Mouse (Mus musculus): Measurements from ENCODE around the gene Enpp6.

Enpp6 gene

GRCm38 (mm10) chr8:47061105-47061720 lies 74.5 kb downstream of the Enpp6 start:
- no peak for DNase-seq (ENCODE audit: low read depth, low spot score)

DNA sequence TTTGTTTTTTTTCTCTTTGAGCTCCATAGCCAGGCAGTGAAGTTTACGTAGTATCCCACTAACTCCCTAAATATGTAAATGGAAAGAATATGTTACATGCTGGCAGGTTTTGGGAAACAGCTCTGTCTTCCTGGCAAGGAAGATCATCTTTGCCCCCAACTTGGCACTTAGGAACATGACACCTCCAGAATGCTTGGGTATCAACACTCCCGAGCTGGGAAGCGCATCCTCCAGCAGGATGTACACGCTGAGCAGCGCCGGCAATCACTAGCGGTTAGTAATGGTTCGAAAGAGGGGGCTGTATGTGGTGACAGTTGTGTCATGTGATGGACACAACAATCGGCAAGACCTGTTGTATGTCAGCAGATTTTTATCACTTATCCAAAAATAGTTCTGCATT lies 80.4 kb downstream of the Enpp6 start:
- no peak for DNase-seq (ENCODE audit: low read depth, low spot score)

DNA sequence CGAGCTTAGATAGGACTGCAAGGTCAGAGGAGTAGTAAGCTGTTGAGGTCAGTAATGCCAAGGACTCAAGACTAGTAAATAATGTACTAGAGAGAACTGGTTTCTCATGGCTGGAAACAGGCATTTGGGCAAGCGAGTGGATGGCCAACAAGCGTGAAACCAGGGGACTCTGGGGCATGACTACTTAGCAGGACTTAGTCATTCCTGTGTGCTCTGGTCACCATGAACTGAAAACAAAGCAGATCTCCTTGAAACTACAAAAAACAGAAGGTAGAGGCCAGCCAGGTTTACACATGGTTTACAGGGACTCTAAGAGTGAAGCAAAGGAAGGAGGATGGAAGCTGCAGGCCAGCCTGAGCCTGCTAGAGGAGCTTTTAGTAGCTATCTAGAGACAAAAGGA lies 82.9 kb downstream of the Enpp6 start:
- DNase-seq (ENCODE audit: low read depth, low spot score) = no peak

DNA sequence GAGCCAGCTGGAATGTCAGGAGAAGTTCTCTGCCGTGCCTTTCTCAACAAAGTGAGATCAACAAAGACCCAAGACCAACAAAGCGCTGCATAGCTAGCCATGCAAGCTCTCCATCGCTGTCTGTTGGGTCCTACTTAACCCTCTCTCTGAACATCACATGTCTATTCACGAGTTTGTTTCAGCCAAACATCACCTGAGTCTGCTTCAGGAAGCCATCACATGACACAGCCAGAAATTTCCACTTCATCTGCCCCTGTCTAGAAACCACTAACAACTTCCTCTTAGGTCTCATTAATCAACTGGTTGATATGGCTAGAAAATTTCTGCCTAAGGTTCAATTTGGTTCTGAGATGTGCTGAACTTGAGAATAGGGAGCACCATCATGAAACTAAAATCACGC lies 85.3 kb downstream of the Enpp6 start:
- no peak for DNase-seq (ENCODE audit: low read depth, low spot score)

DNA sequence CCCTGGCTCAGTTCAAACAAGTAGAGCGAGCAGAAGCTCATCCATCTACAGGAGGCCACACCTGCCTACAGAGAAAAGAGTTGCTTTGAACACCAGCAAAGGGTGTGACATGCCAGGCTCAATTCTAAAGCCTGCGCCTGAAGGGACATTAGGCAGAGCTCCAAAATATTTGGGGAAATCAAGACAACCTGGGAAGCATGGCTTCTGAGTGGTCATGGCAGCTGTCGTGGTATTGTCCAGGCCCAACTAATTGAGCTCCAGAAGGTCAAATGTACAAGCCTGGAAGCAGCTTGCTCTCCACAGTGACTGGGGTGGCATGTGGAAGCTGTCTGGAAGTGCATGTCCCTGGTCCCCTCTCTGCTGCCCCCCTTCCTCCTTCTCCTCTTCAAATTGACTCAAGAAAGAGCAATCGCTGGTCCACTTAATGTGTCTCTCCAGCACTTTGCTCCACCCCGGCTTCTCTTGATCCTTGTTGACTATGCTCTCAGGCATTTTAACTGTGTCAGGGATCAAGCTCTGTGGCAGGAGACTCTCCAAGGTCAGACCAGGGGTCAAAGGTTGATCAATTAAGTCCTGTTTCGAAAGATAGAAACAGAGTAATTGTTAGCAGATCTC lies 89.4 kb downstream of the Enpp6 start:
- DNase-seq (ENCODE audit: low read depth, low spot score) = no peak

DNA sequence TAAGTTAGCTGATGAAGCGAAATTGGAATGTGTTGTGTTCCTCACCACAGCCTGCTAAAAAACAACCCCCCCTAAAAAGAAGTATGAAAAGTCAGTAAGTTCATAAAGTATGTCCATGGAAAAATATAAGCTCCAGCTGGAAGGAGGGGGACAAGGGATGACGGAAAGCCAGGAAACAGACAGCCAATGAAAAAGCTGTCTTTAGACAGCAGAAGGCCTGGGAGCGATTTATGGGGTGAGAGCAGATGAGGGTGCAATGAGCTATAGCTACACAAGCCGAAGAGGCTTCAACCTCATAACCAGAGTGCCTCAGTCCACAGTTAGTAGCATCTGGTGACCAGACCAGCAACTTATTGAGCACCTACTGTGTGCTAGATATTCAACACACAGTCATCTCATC lies 93.3 kb downstream of the Enpp6 start:
- no peak for DNase-seq (ENCODE audit: low read depth, low spot score)

- peak; percentile 8 for DNase-seq (ENCODE audit: low read depth, low spot score)
Measured at GRCm38 (mm10) chr8:47082201-47083027, 95.7 kb downstream of the Enpp6 start.

GRCm38 (mm10) chr8:47090021-47090420 lies 103.3 kb downstream of the Enpp6 start:
- no peak for DNase-seq (ENCODE audit: low read depth, low spot score)

GRCm38 (mm10) chr8:47105617-47106016 lies 118.9 kb downstream of the Enpp6 start:
- DNase-seq (ENCODE audit: low read depth, low spot score) = no peak

DNA sequence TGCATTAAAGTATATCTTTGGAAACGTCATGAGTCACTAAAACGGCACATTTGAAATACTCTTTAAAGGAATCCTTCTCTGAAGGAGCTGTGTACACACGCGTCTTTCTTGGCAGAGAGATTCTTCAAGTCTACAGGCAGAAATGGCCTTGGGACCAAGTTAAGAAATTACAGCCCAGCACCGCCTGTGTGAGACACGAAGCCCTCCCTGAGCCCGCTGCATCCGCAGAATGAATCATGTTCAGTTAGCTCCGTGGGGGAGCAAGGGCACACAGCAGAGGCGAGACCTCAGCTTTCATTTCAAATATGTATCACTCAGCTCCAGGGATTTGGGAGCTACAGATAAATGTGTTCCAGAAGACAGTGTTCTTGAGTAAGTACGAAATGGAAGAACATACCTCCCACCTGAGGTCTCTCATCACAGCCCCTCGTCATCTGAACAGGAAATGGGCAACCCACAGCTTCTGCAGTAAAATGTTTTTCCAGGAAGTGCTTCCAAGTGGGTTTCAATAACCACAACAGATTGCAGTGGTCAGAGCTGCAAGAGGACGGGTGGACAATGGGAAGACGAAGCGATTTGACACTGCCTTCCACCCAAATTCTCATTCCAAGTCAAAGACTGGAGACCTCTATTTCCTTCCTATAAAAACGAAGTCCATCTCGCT lies 127.6 kb downstream of the Enpp6 start:
- no peak for DNase-seq (ENCODE audit: low read depth, low spot score)

DNA sequence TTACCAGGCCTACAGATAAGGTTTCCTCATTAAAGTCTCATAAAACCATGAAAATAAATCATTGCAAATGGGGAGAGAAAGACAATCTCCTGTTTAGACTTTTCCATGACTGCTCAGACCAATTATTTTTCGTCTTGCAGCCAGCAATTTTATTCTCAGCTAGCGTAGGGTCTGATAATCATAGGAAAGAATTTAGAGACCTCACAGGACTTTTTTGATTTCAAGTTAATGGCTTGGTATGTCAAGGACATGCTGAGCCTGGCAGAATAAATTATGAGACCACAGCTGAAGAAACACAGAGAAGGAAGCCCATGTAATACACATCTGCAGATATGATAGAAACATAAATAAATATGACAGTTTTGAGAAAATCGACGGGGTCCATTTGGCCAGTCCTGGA lies 130.6 kb downstream of the Enpp6 start:
- DNase-seq (ENCODE audit: low read depth, low spot score) = no peak

- no peak for DNase-seq (ENCODE audit: low read depth, low spot score)
Measured at GRCm38 (mm10) chr8:47119895-47120294, 133.2 kb downstream of the Enpp6 start.

- no peak for DNase-seq (ENCODE audit: low read depth, low spot score)
Measured at GRCm38 (mm10) chr8:47128859-47129258, 142.2 kb downstream of the Enpp6 start.

GRCm38 (mm10) chr8:47133381-47133780 lies 146.7 kb downstream of the Enpp6 start:
- no peak for DNase-seq (ENCODE audit: low read depth, low spot score)

- no peak for DNase-seq (ENCODE audit: low read depth, low spot score)
Measured at GRCm38 (mm10) chr8:47134736-47135135, 148.0 kb downstream of the Enpp6 start.

- DNase-seq (ENCODE audit: low read depth, low spot score) = no peak
Measured at GRCm38 (mm10) chr8:47135586-47135985, 148.9 kb downstream of the Enpp6 start.

DNA sequence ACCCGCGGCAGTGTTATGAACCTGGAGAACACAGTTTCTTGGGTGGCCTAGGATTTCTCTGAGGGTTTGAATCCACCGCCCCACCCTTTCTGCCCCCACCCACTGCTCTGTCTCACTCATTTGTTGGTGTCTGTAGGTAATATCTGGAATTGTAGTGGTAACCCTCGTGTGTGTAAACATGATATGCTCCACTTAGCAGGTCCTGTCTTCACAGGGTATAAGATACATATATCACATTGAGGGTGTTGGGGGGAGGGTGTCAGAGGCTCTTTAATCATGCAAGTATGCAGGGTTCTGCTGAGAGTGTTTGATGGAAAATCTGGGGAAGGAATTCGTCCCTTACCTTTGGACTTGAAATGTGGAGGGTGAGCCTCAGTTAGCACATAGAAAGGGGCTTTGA lies 149.4 kb downstream of the Enpp6 start:
- DNase-seq (ENCODE audit: low read depth, low spot score) = no peak

DNA sequence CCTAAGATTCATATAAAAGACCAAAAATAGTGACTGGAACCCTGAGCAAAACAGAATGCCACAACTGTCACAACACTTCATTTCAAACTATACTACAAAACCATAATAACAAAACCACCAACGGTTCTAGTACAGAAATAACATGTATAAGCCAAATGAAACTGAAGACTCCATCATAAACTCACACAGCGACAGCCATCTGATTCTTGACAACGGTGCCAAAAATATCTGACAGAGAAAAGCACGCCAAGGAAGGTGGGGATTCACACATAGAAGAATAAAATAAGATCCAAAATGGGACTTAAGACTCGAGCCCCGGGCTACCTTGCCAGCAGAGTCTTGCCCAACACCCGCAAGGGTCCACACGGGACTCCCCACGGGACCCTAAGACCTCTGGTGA lies 158.6 kb downstream of the Enpp6 start:
- DNase-seq (ENCODE audit: low read depth, low spot score) = no peak

Data from brain, embryonic 18.5 days (tissue).